Comparison of ENCODE assay signal across 8 mouse cellular contexts in genomic region chr2:157341554-157342270, GRCm38 (mm10). TPM values are rescaled to one million over a fixed set of nuclear protein-coding genes. Genes with fewer than 3 reads are reported as not detected.
DNase-seq lines count a peak whose midpoint lies in the region; ATAC-seq and TF ChIP-seq lines count a peak whose summit lies in the region.

No protein-coding gene starts in this region.

- TF ChIP-seq POLR2A in cerebellum, adult 2 months (IDR thresholded peaks at IDR 0.05; ENCODE audit: borderline replicate concordance, insufficient read depth, low read length): no peak

- H3K9me3 ChIP-seq in forebrain, postnatal 0 days (ENCODE audit: low read length): no peaks in the 10 kb centered on the region
- no peaks in the 10 kb centered on the region for H3K9me3 ChIP-seq in hindbrain, embryonic 16.5 days (ENCODE audit: control insufficient read depth, low read length)
- H3K9me3 ChIP-seq in midbrain, embryonic 14.5 days (ENCODE audit: control insufficient read depth, low read length): no peaks in the 10 kb centered on the region

- no peak for ATAC-seq in cerebellum, adult (ENCODE audit: insufficient number of reproducible peaks, low FRiP score, low TSS enrichment)
- peak; percentile 78 for ATAC-seq in forebrain, postnatal 0 days
- ATAC-seq in hindbrain, embryonic 16.5 days: peak; percentile 49
- peak; percentile 67 for ATAC-seq in midbrain, embryonic 14.5 days (ENCODE audit: low FRiP score, low TSS enrichment)

- H3K36me3 ChIP-seq in forebrain, postnatal 0 days (ENCODE audit: insufficient read depth): no peaks in the 10 kb centered on the region
- H3K36me3 ChIP-seq in hindbrain, embryonic 16.5 days (ENCODE audit: control insufficient read depth, insufficient read depth, low read length): no peaks in the 10 kb centered on the region
- no peaks in the 10 kb centered on the region for H3K36me3 ChIP-seq in midbrain, embryonic 14.5 days (ENCODE audit: control insufficient read depth, insufficient read depth, low read length)

- no peaks in the 10 kb centered on the region for H3K4me1 ChIP-seq in cerebellum, adult 2 months (ENCODE audit: control insufficient read depth, insufficient read depth, low read length)
- H3K4me1 ChIP-seq in forebrain, postnatal 0 days (ENCODE audit: insufficient read depth): peaks cover 13% of the 10 kb centered on the region
- H3K4me1 ChIP-seq in hindbrain, embryonic 16.5 days (ENCODE audit: control insufficient read depth, insufficient read depth, low read depth, low read length): peaks cover 31% of the 10 kb centered on the region
- peaks cover 44% of the 10 kb centered on the region for H3K4me1 ChIP-seq in midbrain, embryonic 14.5 days (ENCODE audit: control insufficient read depth, insufficient read depth, low read length)

- H3K27me3 ChIP-seq in cerebellum, adult 2 months (ENCODE audit: control insufficient read depth, insufficient read depth, low read length): no peaks in the 10 kb centered on the region
- H3K27me3 ChIP-seq in forebrain, postnatal 0 days (ENCODE audit: insufficient read depth, low read length): no peaks in the 10 kb centered on the region
- no peaks in the 10 kb centered on the region for H3K27me3 ChIP-seq in hindbrain, embryonic 16.5 days (replicated peaks; ENCODE audit: control insufficient read depth, insufficient read depth, low read length)
- no peaks in the 10 kb centered on the region for H3K27me3 ChIP-seq in midbrain, embryonic 14.5 days (ENCODE audit: control insufficient read depth, insufficient read depth, low read length)

- intact Hi-C loops in left cerebral cortex, postnatal 25 days (cut with DNase I): loop anchor here (1.0 to 2.0 kb wide), 3 partner anchors 116 to 231 kb away; no protein-coding TSS in a partner anchor

- no peak overlapping the region for H3K27ac ChIP-seq in cerebellum, adult 2 months (ENCODE audit: insufficient read depth, low read length)
- peak overlapping the region; percentile 75 for H3K27ac ChIP-seq in forebrain, postnatal 0 days (ENCODE audit: low read depth, low read length)
- peak overlapping the region; percentile 80 for H3K27ac ChIP-seq in hindbrain, embryonic 16.5 days (ENCODE audit: low read depth, low read length)
- peak overlapping the region; percentile 92 for H3K27ac ChIP-seq in midbrain, embryonic 14.5 days (replicated peaks; ENCODE audit: low read depth, low read length)

- DNase-seq in cerebellum, adult 11 months: peak; percentile 41
- peak; percentile 42 to 69 for DNase-seq in cerebellum, adult 2 months
- peak; percentile 95 for DNase-seq in forebrain, postnatal 0 days
- peak; percentile 78 for DNase-seq in left cerebral cortex, postnatal 25 days (ENCODE audit: low spot score in 2 of 2)
- DNase-seq in midbrain, embryonic 14.5 days: peak; percentile 95
- peak; percentile 19 to 57 for DNase-seq in spleen, postnatal 14 days (ENCODE audit: low spot score in 2 of 2)

- TF ChIP-seq CTCF in cerebellum, adult 2 months (IDR thresholded peaks at IDR 0.05; ENCODE audit: borderline replicate concordance, insufficient read depth, low read depth, low read length): peak; percentile 89
- peak; percentile 95 for TF ChIP-seq CTCF in forebrain, postnatal 0 days (IDR thresholded peaks at IDR 0.05; ENCODE audit: low read depth)

- 42% methylated on average over 11 of the region's 11 CpGs for WGBS in cerebellum, adult 2 months
- 29% methylated on average over 11 of the region's 11 CpGs for WGBS in forebrain, postnatal 0 days
- WGBS in hindbrain, embryonic 16.5 days: 34% methylated on average over 11 of the region's 11 CpGs
- 27% methylated on average over 11 of the region's 11 CpGs for WGBS in midbrain, embryonic 14.5 days

- H3K9ac ChIP-seq in forebrain, postnatal 0 days: peak overlapping the region; percentile 15; the same call in 1 of the 2 replicates
- peak overlapping the region; percentile 59 for H3K9ac ChIP-seq in hindbrain, embryonic 16.5 days (ENCODE audit: low read depth, low read length)
- peak overlapping the region; percentile 51 for H3K9ac ChIP-seq in midbrain, embryonic 14.5 days (replicated peaks; ENCODE audit: low read length)

- no peak overlapping the region for H3K4me2 ChIP-seq in forebrain, postnatal 0 days (ENCODE audit: low read depth)
- no peak overlapping the region for H3K4me2 ChIP-seq in hindbrain, embryonic 16.5 days (ENCODE audit: low read length)
- H3K4me2 ChIP-seq in midbrain, embryonic 14.5 days (ENCODE audit: low read length): no peak overlapping the region

- no peak overlapping the region for H3K4me3 ChIP-seq in cerebellum, adult 2 months (replicated peaks; ENCODE audit: insufficient read depth, low read depth, low read length)
- H3K4me3 ChIP-seq in forebrain, postnatal 0 days (ENCODE audit: low read depth, low read length): no peak overlapping the region
- H3K4me3 ChIP-seq in hindbrain, embryonic 16.5 days (ENCODE audit: low read length): no peak overlapping the region
- no peak overlapping the region for H3K4me3 ChIP-seq in midbrain, embryonic 14.5 days (replicated peaks; ENCODE audit: low read depth, low read length)

RNA-seq across cellular contexts. Expression of gene Ghrh, which starts 5.6 kb away (rescaled TPM):
- polyA plus RNA-seq in cerebellum, adult 2 months (2012; rRNA removed): 0.28 TPM in 1 of 2 replicates, not detected in the other
- total RNA-seq in forebrain, postnatal 0 days (2014; rRNA removed): 1.5 and 1.7 TPM in 2 replicates
- 0.74 and 2.8 TPM in 2 replicates for polyA plus RNA-seq in forebrain, postnatal 0 days (2015; fragmentation: Nextera tagmentation; extraction: Ambion mirVana)
- polyA plus RNA-seq in hindbrain, embryonic 16.5 days (2015; fragmentation: Nextera tagmentation; extraction: Ambion mirVana): 0.91 and 1.0 TPM in 2 replicates
- not detected for total RNA-seq in left cerebral cortex, postnatal 25 days (2021)
- 2.3 and 2.4 TPM in 2 replicates for polyA plus RNA-seq in midbrain, embryonic 14.5 days (2014; fragmentation: Nextera tagmentation; extraction: Ambion mirVana)

RNA-seq across cellular contexts. Expression of gene Manbal, which starts 25.7 kb away (rescaled TPM):
- 96.2 and 101 TPM in 2 replicates for polyA plus RNA-seq in cerebellum, adult 2 months (2012; rRNA removed)
- 69.9 and 73.6 TPM in 2 replicates for total RNA-seq in forebrain, postnatal 0 days (2014; rRNA removed)
- 139 TPM in 2 replicates for polyA plus RNA-seq in forebrain, postnatal 0 days (2015; fragmentation: Nextera tagmentation; extraction: Ambion mirVana)
- 120 and 123 TPM in 2 replicates for polyA plus RNA-seq in hindbrain, embryonic 16.5 days (2015; fragmentation: Nextera tagmentation; extraction: Ambion mirVana)
- total RNA-seq in left cerebral cortex, postnatal 25 days (2021): 10 to 100 TPM; 64.8 to 65.6 TPM
- polyA plus RNA-seq in midbrain, embryonic 14.5 days (2014; fragmentation: Nextera tagmentation; extraction: Ambion mirVana): 47.8 and 89.9 TPM in 2 replicates

Comparison
In these comparisons a context has a peak if more than half of its experiments do, and no peak if none do; other contexts are left out.
1. DNase-seq: peak in every context shown above with its lines; median percentile 95 in forebrain, postnatal 0 days; 95 in midbrain, embryonic 14.5 days; 78 in left cerebral cortex, postnatal 25 days; 56 in cerebellum, adult 2 months; 41 in cerebellum, adult 11 months; 38 in spleen, postnatal 14 days.